18 mouse cellular contexts compared by ENCODE assay signal in the genomic region with DNA sequence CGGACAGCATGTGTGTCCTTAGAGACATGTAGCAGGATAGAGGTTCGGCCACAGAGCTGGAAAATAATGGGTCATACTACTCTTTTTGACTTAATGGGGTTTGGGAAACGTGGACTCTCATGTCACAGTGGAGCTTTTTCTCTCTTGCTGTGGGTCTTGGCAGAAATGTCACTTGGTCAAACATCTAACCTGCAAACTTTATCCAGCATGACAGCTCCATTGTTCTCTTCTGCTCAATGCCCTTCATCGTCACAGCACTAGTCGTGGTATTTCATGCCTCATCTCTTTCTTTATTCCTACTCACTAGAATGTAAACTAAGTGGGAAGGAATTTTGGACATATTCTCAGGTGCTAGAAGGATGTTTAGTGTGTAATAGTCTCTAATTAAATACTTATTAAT.
"Had no signal": no experiment of that assay in that cellular context is flagged by ENCODE, and none has a peak within 500 bp of the region (broad histone marks: within the 10 kb centered on the region; RNA-seq: fewer than 3 reads in every experiment).

No protein-coding gene starts in this region.

- H3K36me3 ChIP-seq: liver, embryonic 13.5 days; liver, embryonic 15.5 days; lung, embryonic 15.5 days; midbrain, embryonic 13.5 days; neural tube, embryonic 12.5 days; stomach, embryonic 15.5 days had no signal

- H3K27ac ChIP-seq: liver, embryonic 13.5 days; liver, embryonic 15.5 days; lung, embryonic 15.5 days; macrophage; midbrain, embryonic 13.5 days; neural tube, embryonic 12.5 days; stomach, embryonic 15.5 days; stomach, postnatal 0 days had no signal

- DNase-seq: liver, embryonic 13.5 days; liver, postnatal 0 days; lung, adult 2 months; lung, postnatal 14 days; lung, postnatal 36 days; right cerebral cortex, postnatal 14 days; thymus, adult 2 months; thymus, postnatal 25 days; thymus, postnatal 4 days had no signal

- H3K4me2 ChIP-seq: liver, embryonic 13.5 days; liver, embryonic 15.5 days; lung, embryonic 15.5 days; midbrain, embryonic 13.5 days; neural tube, embryonic 12.5 days; stomach, embryonic 15.5 days had no signal

- H3K4me1 ChIP-seq: liver, embryonic 13.5 days; liver, embryonic 15.5 days; lung, embryonic 15.5 days; megakaryocyte, embryonic 14.5 days; midbrain, embryonic 13.5 days; neural tube, embryonic 12.5 days; stomach, embryonic 15.5 days had no signal

- H3K9me3 ChIP-seq: liver, embryonic 13.5 days; liver, embryonic 15.5 days; lung, embryonic 15.5 days; megakaryocyte, embryonic 14.5 days; midbrain, embryonic 13.5 days; neural tube, embryonic 12.5 days; stomach, embryonic 15.5 days had no signal

- H3K4me3 ChIP-seq: liver, embryonic 13.5 days; liver, embryonic 15.5 days; lung, embryonic 15.5 days; megakaryocyte, embryonic 14.5 days; midbrain, embryonic 13.5 days; neural tube, embryonic 12.5 days; stomach, embryonic 15.5 days had no signal

- ATAC-seq: liver, postnatal 0 days; lung, postnatal 0 days; midbrain, embryonic 13.5 days had no signal

- H3K9ac ChIP-seq: liver, embryonic 13.5 days; liver, embryonic 15.5 days; liver, postnatal 0 days; lung, embryonic 15.5 days; midbrain, embryonic 13.5 days; neural tube, embryonic 12.5 days; stomach, embryonic 15.5 days had no signal

- H3K27me3 ChIP-seq: liver, embryonic 13.5 days; liver, embryonic 15.5 days; lung, embryonic 15.5 days; megakaryocyte, embryonic 14.5 days; midbrain, embryonic 13.5 days; neural tube, embryonic 12.5 days; stomach, embryonic 15.5 days had no signal
